Mouse (Mus musculus) heart, adult 2 months (tissue): ENCODE measurements around the gene Usp8. TPM values are rescaled to one million over a fixed set of nuclear protein-coding genes. Genes with fewer than 3 reads are reported as not detected.
A peak's percentile ranks its signal among the peaks of the same experiment; 100 is the strongest.

Source experiments
- DNase-seq, 2 experiments: peaks; one replicate each; pipeline ENCODE4 v3.0.0; 2021
- H3K27ac ChIP-seq: fragments of 200-600 bp; 2 replicates; pipeline ENCODE4 v1.8.1; 2022
- H3K27me3 ChIP-seq: fragments of 200-500 bp; 2 replicates; pipeline ENCODE4 v1.6.1; 2012; ENCODE audit warnings: mild to moderate bottlenecking, low read length, inconsistent platforms, mixed read lengths; ENCODE audit not compliant: control insufficient read depth, insufficient read depth
- H3K36me3 ChIP-seq: fragments of 200-500 bp; 2 replicates; pipeline ENCODE4 v1.6.1; 2012; ENCODE audit warnings: low read length, inconsistent platforms; ENCODE audit not compliant: control insufficient read depth, insufficient read depth
- H3K4me1 ChIP-seq: fragments of 200-500 bp; 2 replicates; pipeline ENCODE4 v1.6.1; 2011; ENCODE audit warnings: low read length; ENCODE audit not compliant: control insufficient read depth, insufficient read depth
- H3K4me3 ChIP-seq: fragments of 200-600 bp; 2 replicates; pipeline ENCODE4 v1.8.1; 2022
- H3K79me2 ChIP-seq: fragments of 200-500 bp; replicated peaks from 2 replicates; pipeline ENCODE4 v1.6.1; 2012; ENCODE audit warnings: mild to moderate bottlenecking, inconsistent platforms, low read length, moderate library complexity, mixed read lengths; ENCODE audit not compliant: control insufficient read depth, insufficient read depth
- H3K9ac ChIP-seq: fragments of 200-500 bp; 2 replicates; pipeline ENCODE4 v1.6.1; 2012; ENCODE audit warnings: low read depth, mild to moderate bottlenecking, control low read depth, inconsistent platforms, low read length, mixed read lengths
- CTCF ChIP-seq: fragments of 200-600 bp; IDR thresholded peaks from 2 replicates; pipeline ENCODE4 v1.8.1; 2022; ENCODE audit warnings: antibody characterized with exemption, mild to moderate bottlenecking, moderate library complexity
- EP300 ChIP-seq: fragments of 200-500 bp; IDR thresholded peaks from 2 replicates; pipeline ENCODE4 v1.6.1; 2011; ENCODE audit warnings: low read depth, low read length, control low read depth; ENCODE audit not compliant: insufficient read depth
- POLR2A ChIP-seq: fragments of 200-500 bp; IDR thresholded peaks from 2 replicates; pipeline ENCODE4 v1.6.1; 2011; ENCODE audit warnings: mild to moderate bottlenecking, low read depth, low read length, control low read depth; ENCODE audit not compliant: insufficient read depth
- WGBS: fragments of 180-500 bp; shearing (Covaris S2); methylation state at CpG from one replicate; pipeline ENCODE4 v1.1.7; 2018; 5-methylcytosine and 5-hydroxymethylcytosine counted together
- intact Hi-C: fragments of 180-260 bp; cut with DNase I; formaldehyde crosslinking; loops from one replicate; pipeline ENCODE4 v1.15.1; 2025
- polyA plus RNA-seq: library from polyadenylated mRNA; depleted of rRNA; stranded (reverse); fragments of >200 nt; gene quantifications from 2 replicates; pipeline ENCODE4 v1.2.3, GENCODE M21; 2012
- total RNA-seq, 2 experiments: library from RNA; stranded (reverse); gene quantifications; 2 replicates each; pipeline ENCODE4 v1.2.3; 2021

The Usp8 gene
- total and polyA plus RNA-seq, 3 experiments = 11.1 to 28.4 (median 27.4) TPM

DNA sequence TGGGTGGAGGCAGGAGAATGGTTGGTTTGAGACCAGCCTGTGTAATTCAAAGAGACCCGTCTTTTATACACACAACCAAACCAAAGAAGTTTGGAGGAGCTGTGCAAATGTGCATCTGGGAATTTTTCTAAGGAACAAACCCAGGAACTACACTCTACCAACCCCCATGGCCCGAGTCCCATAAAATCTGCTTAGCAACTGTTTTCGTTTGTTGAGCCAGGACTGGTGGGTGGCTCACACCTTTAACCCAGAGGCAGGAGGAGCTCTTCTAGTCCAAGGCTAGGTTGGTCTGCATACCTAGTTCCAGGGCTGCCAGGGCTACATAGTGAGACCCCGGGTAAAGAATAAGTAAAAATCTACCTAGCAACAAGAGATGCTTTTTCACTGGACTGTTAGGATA lies 68.8 kb downstream of the Usp8 start:
- Histone ChIP-seq H3K36me3 (no peaks in the 10 kb centered on the region), H3K4me1 (0 out of 2 replicates have a peak, but pooled peaks cover 1% of the 10 kb centered on the region), H3K4me3 (no peak overlapping the region), H3K9ac (no peak overlapping the region), H3K79me2 (no peaks in the 10 kb centered on the region), H3K27ac (no peak overlapping the region), H3K27me3 (no peaks in the 10 kb centered on the region)
- 47% methylated on average over 4 of the region's 4 CpGs for WGBS
- TF ChIP-seq POLR2A = no peak
- no peak for TF ChIP-seq CTCF
- no peak for TF ChIP-seq EP300
- intact Hi-C loops = no loop called here
- DNase-seq = no peak

DNA sequence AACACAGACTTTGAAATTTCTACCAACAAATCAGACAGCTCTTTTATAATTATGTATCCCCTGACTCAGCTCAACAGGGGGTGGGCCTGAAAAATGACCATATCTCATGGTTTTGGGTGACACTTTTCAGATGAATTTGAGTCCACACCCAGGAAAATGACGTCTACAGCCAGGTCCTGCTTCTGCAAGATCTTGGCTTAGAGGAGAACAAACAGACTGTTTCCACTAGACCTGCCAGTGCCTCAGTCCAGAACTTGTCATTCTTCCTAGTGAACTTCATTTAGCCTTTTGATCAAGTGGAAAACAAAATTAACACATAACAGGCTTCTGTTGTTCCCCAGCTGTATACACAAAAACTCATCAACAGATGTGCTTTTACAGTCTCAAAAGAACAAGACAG lies 69.3 kb downstream of the Usp8 start:
- H3K27ac ChIP-seq = no peak overlapping the region
- no peaks in the 10 kb centered on the region for H3K79me2 ChIP-seq
- no peaks in the 10 kb centered on the region for H3K27me3 ChIP-seq
- DNase-seq = no peak
- no peak overlapping the region for H3K4me3 ChIP-seq
- intact Hi-C loops = no loop called here
- 0 out of 2 replicates have a peak, but pooled peaks cover 1% of the 10 kb centered on the region for H3K4me1 ChIP-seq
- H3K9ac ChIP-seq = no peak overlapping the region
- no peaks in the 10 kb centered on the region for H3K36me3 ChIP-seq
- 21% methylated on average over 1 of the region's 1 CpGs for WGBS
- TF ChIP-seq CTCF = no peak
- no peak for TF ChIP-seq POLR2A
- no peak for TF ChIP-seq EP300

DNA sequence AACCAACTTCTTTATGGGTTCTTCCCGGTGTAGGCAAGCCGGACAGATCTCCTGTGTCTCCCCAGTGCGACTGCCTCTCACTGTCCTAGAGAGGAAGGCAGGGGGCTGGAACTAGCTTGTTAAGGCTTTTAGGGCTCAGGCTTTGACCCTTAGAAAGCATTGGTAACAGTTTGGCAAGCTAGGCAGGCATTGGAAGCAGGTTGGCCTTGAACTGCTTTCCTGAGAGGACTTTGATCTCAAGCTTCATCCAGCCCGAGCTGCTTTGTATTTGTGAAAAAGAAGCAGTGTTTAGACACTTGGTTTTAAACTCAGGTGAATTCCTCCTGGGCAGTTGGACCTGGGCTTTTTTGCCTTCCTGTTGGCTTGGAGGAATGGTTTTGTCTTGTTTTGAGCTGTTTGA lies 71.7 kb downstream of the Usp8 start:
- intact Hi-C loops = no loop called here
- no peak overlapping the region for H3K9ac ChIP-seq
- H3K4me3 ChIP-seq = no peak overlapping the region
- WGBS = 83% methylated on average over 4 of the region's 4 CpGs
- TF ChIP-seq POLR2A = no peak
- no peak for TF ChIP-seq CTCF
- no peak for TF ChIP-seq EP300
- no peak overlapping the region for H3K27ac ChIP-seq
- 0 out of 2 replicates have a peak, but pooled peaks cover 1% of the 10 kb centered on the region for H3K4me1 ChIP-seq
- H3K79me2 ChIP-seq = no peaks in the 10 kb centered on the region
- H3K27me3 ChIP-seq = no peaks in the 10 kb centered on the region
- no peak for DNase-seq
- no peaks in the 10 kb centered on the region for H3K36me3 ChIP-seq

DNA sequence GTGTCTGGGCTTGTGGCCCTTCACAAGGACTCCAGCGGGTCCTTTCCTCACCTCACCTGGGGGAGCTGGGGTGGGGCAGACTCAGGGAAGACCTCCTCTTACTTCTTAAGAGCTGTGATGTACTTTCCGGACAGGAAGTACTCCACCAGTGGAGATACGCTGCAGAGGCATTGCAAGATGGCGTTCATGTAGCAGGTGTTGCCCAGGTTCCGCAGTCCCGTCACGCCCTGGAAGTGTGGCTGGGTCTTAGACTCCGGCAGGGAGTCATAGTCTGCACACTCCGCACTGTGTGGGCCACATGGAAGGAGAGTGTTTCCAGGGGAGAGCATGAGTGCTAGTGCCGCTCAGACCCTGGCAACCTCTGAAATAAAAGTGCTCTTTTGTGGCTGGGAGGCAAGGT lies 73.2 kb downstream of the Usp8 start:
- no peaks in the 10 kb centered on the region for H3K27me3 ChIP-seq
- no peak overlapping the region for H3K4me3 ChIP-seq
- H3K79me2 ChIP-seq = no peaks in the 10 kb centered on the region
- no peak overlapping the region for H3K27ac ChIP-seq
- WGBS = 87% methylated on average over 10 of the region's 10 CpGs
- DNase-seq = no peak
- intact Hi-C loops = no loop called here
- TF ChIP-seq EP300 (no peak), CTCF (no peak), POLR2A (no peak)
- 0 out of 2 replicates have a peak, but pooled peaks cover 1% of the 10 kb centered on the region for H3K4me1 ChIP-seq
- no peaks in the 10 kb centered on the region for H3K36me3 ChIP-seq
- H3K9ac ChIP-seq = no peak overlapping the region

DNA sequence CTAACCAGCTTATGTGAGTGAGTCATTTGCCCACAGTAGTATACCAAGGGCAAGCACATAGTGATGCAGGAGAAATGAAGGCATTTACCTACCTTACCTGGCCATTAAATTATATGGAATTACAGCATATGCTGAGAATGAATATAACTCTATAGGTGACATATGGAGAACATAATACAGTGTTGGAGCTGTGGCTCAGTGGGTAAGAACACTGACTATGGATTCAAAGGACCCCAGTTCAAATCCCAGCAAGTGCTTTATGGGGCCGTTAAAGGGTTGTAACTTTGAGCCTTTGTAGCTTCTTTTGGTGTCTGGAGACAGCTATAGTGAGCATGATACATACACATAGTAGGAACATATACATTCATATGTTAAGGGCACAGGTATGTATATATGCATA lies 74.3 kb downstream of the Usp8 start:
- 100% methylated on average over 1 of the region's 1 CpGs for WGBS
- TF ChIP-seq POLR2A (no peak), CTCF (no peak), EP300 (no peak)
- no peak for DNase-seq
- no peak overlapping the region for H3K27ac ChIP-seq
- 0 out of 2 replicates have a peak, but pooled peaks cover 1% of the 10 kb centered on the region for H3K4me1 ChIP-seq
- H3K79me2 ChIP-seq = no peaks in the 10 kb centered on the region
- intact Hi-C loops = no loop called here
- H3K27me3 ChIP-seq = no peaks in the 10 kb centered on the region
- H3K9ac ChIP-seq = no peak overlapping the region
- H3K36me3 ChIP-seq = no peaks in the 10 kb centered on the region
- H3K4me3 ChIP-seq = no peak overlapping the region

DNA sequence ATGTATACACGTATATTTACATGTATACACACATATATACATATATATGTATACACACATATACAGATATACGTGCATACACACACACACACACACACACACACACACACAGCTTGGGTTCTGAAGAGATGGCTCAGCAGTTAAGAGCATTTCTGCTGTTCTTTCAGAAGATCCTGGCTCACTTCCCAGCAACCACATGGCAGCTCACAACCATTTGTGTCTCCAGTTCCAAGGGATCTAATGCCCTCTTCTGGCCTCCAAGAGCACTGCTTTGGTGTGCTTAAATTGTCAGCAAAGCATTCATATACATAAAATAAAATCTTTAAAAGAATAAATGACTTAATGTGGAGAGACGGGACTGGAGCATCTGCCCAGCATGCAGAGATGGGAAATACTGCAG lies 75.3 kb downstream of the Usp8 start:
- TF ChIP-seq POLR2A = no peak
- TF ChIP-seq CTCF = peak; percentile 74
- no peak for TF ChIP-seq EP300
- H3K36me3 ChIP-seq = no peaks in the 10 kb centered on the region
- no peaks in the 10 kb centered on the region for H3K79me2 ChIP-seq
- 64% methylated on average over 3 of the region's 3 CpGs for WGBS
- H3K27me3 ChIP-seq = no peaks in the 10 kb centered on the region
- no peak overlapping the region for H3K9ac ChIP-seq
- DNase-seq = peak; percentile 38 to 50
- H3K4me1 ChIP-seq = no peaks in the 10 kb centered on the region
- H3K4me3 ChIP-seq = no peak overlapping the region
- H3K27ac ChIP-seq = no peak overlapping the region
- intact Hi-C loops = loop anchor here (2.0 kb wide), 1 partner anchor 188 kb away; no protein-coding TSS in a partner anchor
